Mouse (Mus musculus) midbrain, embryonic 15.5 days (tissue): ENCODE measurements around the gene Gm13287. TPM values are rescaled to one million over a fixed set of nuclear protein-coding genes. Genes with fewer than 3 reads are reported as not detected.
"Not testable (repeated sequence)": the region's sequence is repeated elsewhere in the genome, so short reads cannot be mapped to it uniquely, and the experiment has no call there.

Source experiments
- ATAC-seq: fragments of 200-750 bp; cut with Nextera tagmentation; replicated peaks from 2 replicates; pipeline ENCODE4 v1.8.0; 2017; ENCODE audit warnings: moderate TSS enrichment
- H3K27ac ChIP-seq: fragments of 300-500 bp; sonication (generic); 2 replicates; pipeline ENCODE4 v1.5.1; 2015; ENCODE audit warnings: mild to moderate bottlenecking, inconsistent platforms
- H3K27me3 ChIP-seq: fragments of 300-500 bp; sonication (generic); replicated peaks from 2 replicates; pipeline ENCODE4 v1.6.1; 2015; ENCODE audit warnings: inconsistent platforms
- H3K36me3 ChIP-seq: fragments of 300-500 bp; sonication (generic); replicated peaks from 2 replicates; pipeline ENCODE4 v1.6.1; 2015; ENCODE audit warnings: inconsistent platforms
- H3K4me1 ChIP-seq: fragments of 300-500 bp; sonication (generic); 2 replicates; pipeline ENCODE4 v1.6.1; 2015; ENCODE audit warnings: inconsistent platforms
- H3K4me2 ChIP-seq: fragments of 300-500 bp; sonication (generic); 2 replicates; pipeline ENCODE4 v1.6.1; 2015; ENCODE audit warnings: inconsistent platforms, mild to moderate bottlenecking, moderate library complexity
- H3K4me3 ChIP-seq: fragments of 300-500 bp; sonication (generic); 2 replicates; pipeline ENCODE4 v1.5.1; 2015; ENCODE audit warnings: mild to moderate bottlenecking, inconsistent platforms
- H3K9ac ChIP-seq: fragments of 300-500 bp; sonication (generic); 2 replicates; pipeline ENCODE4 v1.6.1; 2015; ENCODE audit warnings: mild to moderate bottlenecking, inconsistent platforms
- H3K9me3 ChIP-seq: fragments of 300-500 bp; sonication (generic); 2 replicates; pipeline ENCODE4 v1.6.1; 2016; ENCODE audit warnings: inconsistent platforms
- WGBS: fragments of 180-500 bp; shearing (Covaris S2); methylation state at CpG from one replicate; pipeline ENCODE4 v1.1.7; 2015; ENCODE audit warnings: mixed read lengths; 5-methylcytosine and 5-hydroxymethylcytosine counted together
- polyA plus RNA-seq: library from polyadenylated mRNA; unstranded; fragments of >200 nt; fragmentation: Nextera tagmentation; extraction: Ambion mirVana; gene quantifications from 2 replicates; pipeline ENCODE4 v1.2.1, GENCODE M21; 2015

Gm13287 gene
- polyA plus RNA-seq, 1 experiment from 2014 or later: not detected

DNA sequence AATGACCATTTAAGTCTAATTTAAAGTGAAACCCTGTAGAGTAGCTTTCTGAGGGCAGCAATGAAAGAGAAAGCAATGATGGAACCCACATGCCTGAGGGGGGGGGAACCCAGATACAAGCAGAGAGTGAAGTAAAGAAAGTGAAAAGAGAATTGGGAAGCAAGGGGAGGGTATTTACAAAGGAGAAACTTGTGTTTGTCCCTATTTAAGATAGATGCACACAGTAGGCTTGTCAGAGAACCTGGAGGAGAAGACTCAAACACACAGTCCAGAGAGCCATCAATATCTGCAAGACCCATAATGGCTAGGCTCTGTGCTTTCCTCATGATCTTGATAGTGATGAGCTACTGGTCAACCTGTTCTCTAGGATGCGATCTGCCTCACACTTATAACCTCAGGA, 16.6 kb downstream of the Gm13287 start, which contains the start of gene Ifna11:
TSS of gene Ifna11 (plus strand) at position 301 of the 400 bp plus-strand sequence.
- Histone ChIP-seq H3K4me2 (no peak within 1 kb of the TSS), H3K27me3 (no peaks in the 10 kb centered on the region), H3K4me1 (no peaks in the 10 kb centered on the region), H3K9ac (no peak within 1 kb of the TSS), H3K9me3 (no peaks in the 10 kb centered on the region), H3K27ac (no peak within 1 kb of the TSS), H3K36me3 (no peaks in the 10 kb centered on the region), H3K4me3 (no peak within 1 kb of the TSS)
- WGBS: 70% methylated on average over 1 of the region's 1 CpGs
- ATAC-seq: no peak

DNA sequence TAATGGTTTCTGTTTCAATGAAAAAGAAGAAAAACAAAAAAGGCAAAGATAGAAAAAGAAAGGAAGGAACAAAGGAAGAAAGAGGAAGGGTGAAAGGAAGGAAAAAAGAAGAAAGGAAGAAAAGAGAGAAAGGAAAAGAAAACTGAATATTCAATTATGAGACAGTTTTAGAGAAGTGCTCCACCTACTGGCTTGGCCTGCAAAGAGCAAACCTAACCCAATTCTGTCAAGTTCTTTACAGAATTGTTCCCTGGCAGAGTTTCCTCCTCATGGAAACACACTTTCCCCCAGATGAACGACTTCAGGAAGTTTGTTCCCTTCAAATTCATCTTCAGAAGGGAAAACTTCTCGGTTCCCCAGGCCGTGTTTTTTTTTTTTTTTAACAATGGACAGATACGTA, 19.9 kb downstream of the Gm13287 start:
- ATAC-seq: no peak
- no peaks in the 10 kb centered on the region for H3K27me3 ChIP-seq
- WGBS: 33% methylated on average over 4 of the region's 4 CpGs
- H3K4me3 ChIP-seq: no peak overlapping the region
- H3K9ac ChIP-seq: no peak overlapping the region
- H3K4me1 ChIP-seq: no peaks in the 10 kb centered on the region
- H3K4me2 ChIP-seq: no peak overlapping the region
- no peaks in the 10 kb centered on the region for H3K36me3 ChIP-seq
- no peak overlapping the region for H3K27ac ChIP-seq
- H3K9me3 ChIP-seq: no peaks in the 10 kb centered on the region

DNA sequence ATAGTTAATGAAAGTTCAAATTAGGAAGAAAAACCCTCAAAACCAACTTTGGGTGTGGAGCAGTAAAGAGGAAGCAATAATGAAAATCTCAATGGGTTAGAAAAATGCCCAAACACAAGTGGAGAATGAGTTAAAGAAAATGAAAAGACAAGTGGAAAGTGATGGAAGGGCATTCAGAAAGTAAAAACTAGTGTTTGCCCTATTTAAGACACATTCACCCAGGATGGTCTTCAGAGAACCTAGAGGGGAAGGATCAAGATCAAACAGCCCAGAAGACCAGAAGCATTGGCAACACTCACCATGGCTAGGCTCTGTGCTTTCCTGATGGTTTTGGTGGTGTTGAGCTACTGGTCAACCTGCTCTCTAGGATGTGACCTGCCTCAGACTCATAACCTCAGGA, 24.1 kb downstream of the Gm13287 start, which contains the start of gene Ifna6:
TSS of gene Ifna6 (plus strand) at position 301 of the 400 bp plus-strand sequence.
- ATAC-seq, H3K9ac ChIP-seq, H3K4me3 ChIP-seq, H3K27ac ChIP-seq, H3K9me3 ChIP-seq, H3K4me1 ChIP-seq, H3K36me3 ChIP-seq, H3K27me3 ChIP-seq, H3K4me2 ChIP-seq: not testable (repeated sequence)

DNA sequence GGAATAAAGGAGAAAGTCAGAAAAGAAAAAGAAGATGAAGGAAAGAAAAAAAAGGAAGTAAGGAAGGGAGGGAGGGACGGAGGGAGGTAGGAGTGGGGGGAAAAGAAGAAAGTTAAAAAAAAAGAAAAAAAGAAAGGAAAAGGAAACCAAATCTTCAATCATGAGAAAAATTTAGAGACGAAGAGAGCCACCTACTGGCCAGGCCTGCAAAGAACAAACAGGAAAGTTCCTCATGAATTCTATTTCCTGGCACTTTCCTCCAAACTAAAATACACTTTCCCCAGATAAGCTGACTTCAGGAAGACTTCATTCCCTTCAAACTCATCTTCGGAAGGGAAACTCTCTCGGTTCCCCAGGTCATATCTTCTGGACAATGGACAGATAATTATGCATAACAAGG, 27.5 kb downstream of the Gm13287 start:
- no peak overlapping the region for H3K9ac ChIP-seq
- ATAC-seq: no peak
- no peak overlapping the region for H3K4me3 ChIP-seq
- no peaks in the 10 kb centered on the region for H3K4me1 ChIP-seq
- H3K36me3 ChIP-seq: no peaks in the 10 kb centered on the region
- no peak overlapping the region for H3K4me2 ChIP-seq
- no peaks in the 10 kb centered on the region for H3K9me3 ChIP-seq
- H3K27me3 ChIP-seq: no peaks in the 10 kb centered on the region
- no peak overlapping the region for H3K27ac ChIP-seq
- WGBS: 24% methylated on average over 4 of the region's 4 CpGs

DNA sequence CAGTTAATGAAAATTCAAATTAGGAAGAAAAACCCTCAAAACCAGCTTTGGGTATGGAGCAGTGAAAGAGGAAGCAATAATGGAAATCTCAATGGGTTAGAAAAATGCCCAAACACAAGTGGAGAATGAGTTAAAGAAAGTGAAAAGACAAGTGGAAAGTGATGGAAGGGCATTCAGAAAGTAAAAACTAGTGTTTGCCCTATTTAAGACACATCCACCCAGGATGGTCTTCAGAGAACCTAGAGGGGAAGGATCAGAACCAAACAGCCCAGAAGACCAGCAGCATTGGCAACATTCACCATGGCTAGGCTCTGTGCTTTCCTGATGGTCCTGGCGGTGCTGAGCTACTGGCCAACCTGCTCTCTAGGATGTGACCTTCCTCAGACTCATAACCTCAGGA, 32.2 kb downstream of the Gm13287 start, which contains the start of gene Ifna5:
TSS of gene Ifna5 (plus strand) at position 301 of the 400 bp plus-strand sequence.
- H3K4me2 ChIP-seq, ATAC-seq, H3K36me3 ChIP-seq, H3K9ac ChIP-seq, H3K4me1 ChIP-seq, H3K27ac ChIP-seq, H3K9me3 ChIP-seq, H3K27me3 ChIP-seq, H3K4me3 ChIP-seq: not testable (repeated sequence)
- WGBS: 67% methylated on average over 1 of the region's 1 CpGs

DNA sequence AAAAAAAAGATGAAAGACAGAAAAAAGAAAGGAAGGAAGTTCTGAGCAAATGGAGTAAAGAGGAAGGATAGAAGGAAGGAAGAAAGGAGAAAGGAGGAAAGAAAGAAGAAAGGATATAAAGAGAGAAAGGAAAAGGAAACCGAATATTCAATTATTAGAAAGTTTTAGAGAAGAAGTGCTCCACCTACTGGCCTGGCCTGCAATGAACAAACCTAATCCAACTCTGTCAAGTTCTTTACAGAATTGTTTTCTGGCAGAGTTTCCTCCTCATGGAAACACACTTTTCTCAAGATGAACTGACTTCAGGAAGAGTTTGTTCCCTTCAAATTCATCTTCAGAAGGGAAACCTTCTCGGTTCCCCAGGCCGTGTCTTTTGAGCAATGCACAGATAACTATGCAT, 35.8 kb downstream of the Gm13287 start:
- Histone ChIP-seq H3K36me3 (no peaks in the 10 kb centered on the region), H3K27me3 (no peaks in the 10 kb centered on the region), H3K9me3 (no peaks in the 10 kb centered on the region), H3K4me3 (no peak overlapping the region), H3K4me2 (no peak overlapping the region), H3K4me1 (no peaks in the 10 kb centered on the region), H3K27ac (no peak overlapping the region), H3K9ac (no peak overlapping the region)
- ATAC-seq: no peak
- WGBS: 29% methylated on average over 3 of the region's 3 CpGs

DNA sequence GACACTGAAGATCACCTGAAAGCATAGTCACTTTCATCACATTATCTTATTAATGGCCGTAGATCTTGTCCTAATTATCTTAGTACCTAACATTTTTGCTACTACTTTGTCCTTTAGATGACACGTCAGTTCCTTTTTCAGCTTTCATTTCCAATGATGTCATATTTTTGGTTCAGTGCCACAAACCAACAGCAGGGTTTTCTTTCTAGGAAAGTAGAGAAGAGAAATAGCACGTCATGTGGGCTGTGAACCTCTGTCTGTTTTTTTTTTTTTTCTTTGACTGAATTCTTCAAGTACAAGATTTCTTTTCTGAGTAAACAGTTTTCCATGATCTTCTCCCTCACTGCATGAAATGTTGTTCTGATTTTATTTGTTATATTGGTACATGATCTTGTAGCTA, 37.0 kb downstream of the Gm13287 start:
- Histone ChIP-seq H3K27ac (no peak overlapping the region), H3K27me3 (no peaks in the 10 kb centered on the region), H3K4me2 (no peak overlapping the region), H3K4me1 (no peaks in the 10 kb centered on the region), H3K9me3 (no peaks in the 10 kb centered on the region), H3K4me3 (no peak overlapping the region), H3K36me3 (no peaks in the 10 kb centered on the region), H3K9ac (no peak overlapping the region)
- no peak for ATAC-seq
- WGBS: 83% methylated on average over 3 of the region's 3 CpGs

DNA sequence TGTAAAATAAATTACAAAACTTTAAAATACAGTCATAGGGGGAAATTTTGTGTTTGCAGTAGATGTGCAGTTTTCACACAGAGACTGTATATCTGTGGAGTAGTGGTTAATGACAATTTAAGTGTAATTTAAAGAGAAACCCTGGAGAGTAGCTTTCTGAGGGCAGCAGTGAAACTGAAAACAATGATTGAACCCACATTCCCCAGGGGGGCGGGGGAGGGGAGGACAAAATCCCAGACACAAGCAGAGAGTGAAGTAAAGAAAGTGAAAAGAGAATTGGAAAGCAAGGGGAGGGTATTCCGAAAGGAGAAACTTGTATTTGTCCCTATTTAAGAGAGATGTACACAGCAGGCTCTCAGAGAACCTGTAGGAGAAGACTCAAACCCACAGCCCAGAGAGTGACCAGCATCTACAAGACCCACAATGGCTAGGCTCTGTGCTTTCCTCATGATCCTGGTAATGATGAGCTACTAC, 38.4 kb downstream of the Gm13287 start, which contains the start of gene Ifna4:
TSS of gene Ifna4 (plus strand) at position 424 of the 474 bp plus-strand sequence.
- ATAC-seq: no peak
- Histone ChIP-seq H3K9me3 (no peaks in the 10 kb centered on the region), H3K36me3 (no peaks in the 10 kb centered on the region), H3K4me3 (no peak within 1 kb of the TSS), H3K27ac (no peak within 1 kb of the TSS), H3K9ac (no peak within 1 kb of the TSS), H3K4me2 (no peak within 1 kb of the TSS), H3K4me1 (no peaks in the 10 kb centered on the region), H3K27me3 (no peaks in the 10 kb centered on the region)
- 44% methylated on average over 2 of the region's 2 CpGs for WGBS

DNA sequence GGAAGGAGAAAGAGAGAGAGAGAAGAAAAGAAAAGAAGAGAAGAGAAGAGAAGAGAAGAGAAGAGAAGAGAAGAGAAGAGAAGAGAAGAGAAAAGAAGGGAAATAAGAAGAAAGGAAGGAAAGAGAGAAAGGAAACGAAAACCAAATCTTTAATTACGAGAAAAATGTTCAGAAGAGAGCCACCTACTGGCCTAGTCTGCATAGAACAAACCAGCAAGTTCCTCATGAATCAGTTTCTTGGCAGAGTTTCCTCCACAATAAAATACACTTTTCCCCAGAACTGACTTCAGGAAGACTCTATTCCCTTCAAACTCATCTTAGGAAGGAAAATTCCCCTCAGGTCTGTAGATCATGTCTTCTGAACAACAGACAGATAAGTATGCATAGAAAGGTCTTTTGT, 42.3 kb downstream of the Gm13287 start:
- Histone ChIP-seq H3K27ac (no peak overlapping the region), H3K9ac (no peak overlapping the region), H3K9me3 (no peaks in the 10 kb centered on the region), H3K27me3 (no peaks in the 10 kb centered on the region), H3K36me3 (no peaks in the 10 kb centered on the region), H3K4me1 (no peaks in the 10 kb centered on the region), H3K4me2 (no peak overlapping the region), H3K4me3 (no peak overlapping the region)
- no peak for ATAC-seq
- WGBS: 56% methylated on average over 2 of the region's 2 CpGs

DNA sequence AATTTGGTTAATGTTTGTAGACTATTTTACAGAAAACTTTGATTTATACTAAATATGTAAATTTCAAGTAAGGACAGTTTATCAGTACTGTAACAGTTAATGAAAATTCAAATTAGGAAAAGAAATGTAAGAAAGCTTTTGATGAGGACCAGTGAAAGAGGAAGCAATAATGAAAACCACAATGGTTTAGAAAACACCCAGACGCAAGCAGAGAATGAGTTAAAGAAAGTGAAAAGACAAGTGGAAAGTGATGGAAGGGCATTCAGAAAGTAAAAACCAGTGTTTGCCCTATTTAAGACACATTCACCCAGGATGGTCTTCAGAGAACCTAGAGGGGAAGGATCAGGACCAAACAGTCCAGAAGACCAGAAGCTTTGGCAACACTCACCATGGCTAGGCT, 46.6 kb downstream of the Gm13287 start, which contains the start of gene Ifna1:
TSS of gene Ifna1 (plus strand) at position 390 of the 400 bp plus-strand sequence.
- H3K27ac ChIP-seq: no peak within 1 kb of the TSS
- no peak within 1 kb of the TSS for H3K4me3 ChIP-seq
- 73% methylated on average over 1 of the region's 1 CpGs for WGBS
- H3K36me3 ChIP-seq: no peaks in the 10 kb centered on the region
- H3K9me3 ChIP-seq: no peaks in the 10 kb centered on the region
- H3K27me3 ChIP-seq: no peaks in the 10 kb centered on the region
- H3K4me1 ChIP-seq: no peaks in the 10 kb centered on the region
- no peak within 1 kb of the TSS for H3K4me2 ChIP-seq
- no peak for ATAC-seq
- H3K9ac ChIP-seq: no peak within 1 kb of the TSS

DNA sequence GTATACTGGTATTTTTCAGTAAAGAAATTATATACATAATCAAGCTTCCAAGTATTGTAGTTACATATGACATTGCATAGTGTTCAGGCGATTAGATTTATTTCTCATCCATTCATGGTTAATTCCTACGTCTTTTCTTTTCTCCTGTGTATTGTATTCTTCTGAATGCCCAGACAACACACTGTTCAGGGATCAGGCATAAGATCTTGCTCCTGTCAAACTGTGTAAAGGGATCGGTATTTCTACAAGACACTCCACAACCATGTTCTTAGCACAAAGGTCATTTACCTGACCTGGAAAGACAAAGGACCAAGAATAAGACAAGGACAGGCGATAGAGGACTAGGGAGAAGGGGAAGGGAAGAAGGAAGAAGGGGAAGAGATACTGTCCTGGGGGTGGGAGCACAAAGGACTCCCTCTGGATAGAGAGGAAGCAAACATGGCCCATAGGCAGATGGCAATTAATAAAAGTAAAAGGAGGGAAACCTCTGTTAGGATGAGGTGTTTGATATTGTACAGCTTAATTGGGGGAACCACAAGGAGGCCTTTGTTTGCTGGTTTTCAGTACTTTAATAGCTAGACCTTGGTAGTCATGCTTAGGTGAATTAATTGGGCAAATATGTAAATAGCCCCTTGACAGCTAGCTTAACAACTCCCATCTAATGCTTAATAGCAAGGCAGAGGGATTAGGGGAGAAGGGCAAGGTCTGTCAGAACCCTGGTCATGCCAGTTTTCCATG, 48.1 kb downstream of the Gm13287 start:
- Histone ChIP-seq H3K27me3 (no peaks in the 10 kb centered on the region), H3K9me3 (no peaks in the 10 kb centered on the region), H3K9ac (no peak overlapping the region), H3K4me3 (no peak overlapping the region), H3K4me1 (no peaks in the 10 kb centered on the region), H3K36me3 (no peaks in the 10 kb centered on the region), H3K27ac (no peak overlapping the region), H3K4me2 (no peak overlapping the region)
- no peak for ATAC-seq
- 21% methylated on average over 4 of the region's 4 CpGs for WGBS
